Mouse (Mus musculus): ENCODE data around the gene Rxra. TPM values are rescaled to one million over a fixed set of nuclear protein-coding genes. Genes with fewer than 3 reads are reported as not detected.

Gene Rxra
- total RNA-seq, 2 experiments from 2014 or later, result 18.7 to 21.2 TPM

DNA sequence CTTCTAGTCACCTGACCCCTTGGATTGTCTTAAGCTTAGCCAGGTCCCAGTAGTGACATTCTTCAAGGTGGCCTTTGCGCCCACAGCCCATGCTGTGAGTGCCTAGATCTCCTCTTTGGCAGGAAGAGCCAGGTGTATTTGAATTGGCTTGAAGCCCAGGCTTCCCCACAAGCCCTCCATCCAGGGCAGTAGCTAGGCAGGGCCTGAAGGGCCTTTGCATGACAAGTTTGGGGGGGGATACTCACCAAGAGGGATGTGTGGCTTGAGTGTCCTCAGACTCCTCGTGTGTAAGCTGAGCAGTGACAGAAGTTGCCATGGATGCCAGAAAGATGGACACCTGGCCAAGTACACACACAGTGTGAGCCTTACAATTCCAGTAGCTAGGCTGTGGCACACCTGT is 101.5 kb downstream of the Rxra start:
- intact Hi-C loops (cut with DNase I), result no loop called here
- no peak for DNase-seq (ENCODE audit: low spot score in 2 of 2)

DNA sequence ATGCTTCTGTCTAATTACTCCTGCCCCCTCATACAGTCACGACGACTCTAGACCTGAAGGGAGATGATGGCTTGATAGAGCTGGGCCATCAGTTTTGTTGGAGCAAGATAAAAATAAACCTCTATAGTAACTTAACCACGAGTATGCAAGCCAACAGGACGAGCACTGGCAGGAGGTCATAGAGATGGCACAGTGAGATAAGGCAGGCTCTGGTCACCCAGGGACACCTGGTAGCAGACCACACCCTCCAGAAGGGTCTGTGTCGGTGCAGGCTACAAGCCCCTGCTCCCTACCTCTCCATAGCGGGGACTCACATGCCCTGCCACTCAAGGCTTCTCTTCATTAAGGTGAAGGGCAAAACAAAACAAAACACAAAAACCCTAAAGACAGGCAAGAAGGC is 102.0 kb downstream of the Rxra start:
- intact Hi-C loops (cut with DNase I), result no loop called here
- no peak for DNase-seq (ENCODE audit: low spot score in 2 of 2)

DNA sequence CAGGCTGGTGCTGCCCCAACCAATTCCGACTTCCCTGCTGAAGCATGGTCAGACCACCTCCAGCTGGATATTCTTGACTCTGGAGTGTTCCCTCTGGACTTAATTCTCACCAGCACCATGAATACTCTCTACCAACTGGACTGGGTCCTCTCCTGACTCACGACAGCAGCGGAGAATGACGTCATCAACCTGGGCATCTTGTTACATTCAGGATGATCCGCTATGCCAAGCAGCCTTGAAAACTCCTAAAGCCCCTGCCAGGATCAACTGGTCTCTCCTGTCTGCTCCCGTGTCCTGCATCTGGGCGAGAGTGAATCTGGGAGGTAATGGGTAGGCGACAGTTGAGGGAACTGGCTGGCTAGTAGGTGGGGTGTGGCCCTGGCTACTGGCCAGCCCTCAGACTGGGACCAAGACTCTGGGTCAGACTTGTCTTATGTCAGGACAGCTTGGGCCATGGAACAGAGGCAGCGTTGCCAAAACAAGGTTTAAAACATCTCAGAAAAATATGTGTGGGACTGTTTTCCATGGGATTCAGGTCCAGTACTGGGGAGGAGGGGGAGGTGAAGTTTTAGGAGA is 103.1 kb downstream of the Rxra start:
- intact Hi-C loops (cut with DNase I), result no loop called here
- no peak for DNase-seq (ENCODE audit: low spot score in 2 of 2)

DNA sequence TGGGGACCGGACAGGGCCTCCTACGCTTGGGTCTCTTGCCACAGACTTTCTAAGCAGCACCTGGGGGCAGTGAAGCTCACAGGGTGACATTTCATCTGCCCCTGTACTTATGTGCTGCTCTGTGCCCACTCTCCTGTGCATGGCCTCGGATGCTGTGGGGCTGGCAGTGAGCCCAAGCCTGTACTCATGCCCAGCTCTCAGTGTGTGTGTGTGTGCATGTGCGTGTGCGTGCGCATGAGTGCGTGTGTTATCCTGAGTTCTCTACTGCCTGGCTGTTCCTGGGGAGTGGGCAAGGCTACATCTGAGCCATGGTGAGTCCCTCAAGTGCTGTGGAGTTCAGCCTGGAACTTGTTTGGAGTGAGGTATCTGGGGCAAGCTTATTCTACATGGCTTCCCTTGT is 103.9 kb downstream of the Rxra start:
- intact Hi-C loops (cut with DNase I), result no loop called here
- DNase-seq (ENCODE audit: low spot score in 2 of 2), result no peak

DNA sequence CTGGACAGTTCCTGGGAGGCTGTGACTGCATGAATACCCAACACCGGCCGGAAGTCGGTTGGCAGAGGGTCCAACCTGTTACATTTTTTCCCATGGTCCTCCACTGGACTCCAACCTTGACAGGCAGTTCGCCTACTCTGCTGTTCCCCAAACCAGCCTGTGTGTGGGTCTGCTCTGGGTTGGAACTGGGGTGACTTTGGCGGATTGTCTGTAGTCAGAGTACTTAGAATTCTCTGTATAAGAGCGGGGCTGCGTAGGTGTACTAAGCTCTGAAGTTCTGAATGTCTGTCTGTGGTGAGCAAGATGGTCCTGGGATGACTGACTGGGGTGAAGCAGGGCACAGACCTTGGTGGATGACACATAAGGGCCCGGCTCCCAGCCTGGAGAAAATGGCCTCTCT is 109.1 kb downstream of the Rxra start:
- intact Hi-C loops (cut with DNase I), result loop anchor here (5.0 kb wide), 1 partner anchor 282 kb away; no protein-coding TSS in a partner anchor
- peak in 1 of 2 experiments; percentile 72 for DNase-seq (ENCODE audit: low spot score in 2 of 2)

DNA sequence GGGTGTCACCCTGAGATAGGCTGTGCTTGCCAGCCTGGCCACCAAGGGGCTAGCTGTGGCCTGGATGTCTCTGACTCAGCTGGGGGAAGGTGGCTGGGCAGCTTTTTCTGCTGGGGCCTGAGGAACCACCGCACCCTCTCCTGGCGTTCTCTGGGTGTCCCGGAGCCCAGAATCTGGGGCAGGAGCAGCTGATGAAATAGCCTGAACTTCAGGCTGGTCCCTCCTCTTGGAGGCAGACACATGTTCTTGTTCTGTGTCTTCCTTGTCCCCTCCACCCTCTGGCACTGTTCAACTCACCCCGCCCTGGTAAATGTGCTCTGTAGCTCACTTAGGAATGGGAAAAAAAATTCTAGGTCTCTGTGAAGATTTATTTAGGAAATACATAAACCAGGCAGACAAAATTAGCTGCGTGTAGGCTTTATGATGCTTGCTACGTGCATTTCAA is 109.8 kb downstream of the Rxra start:
- DNase-seq (ENCODE audit: low spot score in 2 of 2), result peak in 1 of 2 experiments; percentile 86
- intact Hi-C loops (cut with DNase I), result loop anchor here (5.0 kb wide), 1 partner anchor 281 kb away; no protein-coding TSS in a partner anchor

DNA sequence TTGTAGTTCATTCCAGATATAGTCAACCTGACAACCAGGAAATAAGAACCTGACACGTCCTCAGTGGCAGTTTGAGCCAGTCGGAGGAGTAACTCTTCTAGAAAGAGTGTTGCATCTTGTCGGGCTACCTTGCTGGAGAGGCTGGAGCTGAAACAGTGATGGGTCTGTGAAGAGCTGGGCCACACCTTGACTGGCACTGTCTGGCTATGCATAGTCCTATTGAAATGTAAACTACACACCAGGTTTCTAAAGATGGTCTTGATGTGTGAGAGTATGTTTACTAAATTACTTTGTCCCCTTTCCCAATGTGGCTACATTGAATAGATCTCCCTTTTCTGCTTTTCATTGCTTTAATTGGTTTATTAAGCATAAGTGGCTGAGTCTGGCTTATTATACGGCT is 115.3 kb downstream of the Rxra start:
- DNase-seq (ENCODE audit: low spot score in 2 of 2), result no peak
- intact Hi-C loops (cut with DNase I), result no loop called here

DNA sequence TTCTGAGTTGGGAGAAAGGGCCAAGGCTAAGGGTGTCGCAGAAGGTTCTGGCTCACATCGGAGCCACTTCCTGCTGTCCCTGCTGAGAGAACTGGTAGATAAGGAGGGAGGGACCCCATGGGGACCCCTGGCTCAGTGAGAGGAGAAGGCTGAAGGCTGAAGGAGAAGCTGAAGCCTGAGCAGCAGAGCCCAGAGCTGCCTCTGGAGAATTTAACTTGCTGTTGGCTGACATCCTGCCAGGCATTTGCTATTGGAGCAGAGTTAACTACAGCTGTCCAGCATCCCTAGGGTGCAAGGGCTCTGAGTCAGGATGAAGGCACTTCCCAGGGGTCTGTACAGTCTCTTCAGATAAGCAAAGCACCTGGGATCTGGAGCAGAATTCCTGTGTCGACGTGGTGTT is 122.8 kb downstream of the Rxra start:
- no peak for DNase-seq (ENCODE audit: low spot score in 2 of 2)
- intact Hi-C loops (cut with DNase I), result no loop called here

DNA sequence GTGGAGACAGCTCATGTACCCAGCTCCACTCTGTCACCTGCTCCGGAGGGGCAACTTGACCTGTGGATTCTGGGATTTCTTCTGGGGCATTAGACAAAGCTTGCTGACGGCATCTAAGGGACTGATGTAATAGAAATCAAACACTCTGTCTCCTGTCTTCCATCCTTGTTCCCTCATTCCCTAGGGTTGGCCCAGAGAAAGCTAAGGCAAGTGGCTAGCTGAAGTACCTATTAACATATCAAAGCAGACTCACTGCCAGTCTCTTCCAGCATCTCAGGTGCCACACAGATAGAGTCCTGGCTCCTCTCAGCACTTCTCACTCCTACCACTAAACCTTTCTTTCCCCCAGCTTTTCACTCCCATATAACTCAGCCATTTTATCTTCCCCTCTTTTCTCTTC is 124.8 kb downstream of the Rxra start:
- intact Hi-C loops (cut with DNase I), result no loop called here
- no peak for DNase-seq (ENCODE audit: low spot score in 2 of 2)

DNA sequence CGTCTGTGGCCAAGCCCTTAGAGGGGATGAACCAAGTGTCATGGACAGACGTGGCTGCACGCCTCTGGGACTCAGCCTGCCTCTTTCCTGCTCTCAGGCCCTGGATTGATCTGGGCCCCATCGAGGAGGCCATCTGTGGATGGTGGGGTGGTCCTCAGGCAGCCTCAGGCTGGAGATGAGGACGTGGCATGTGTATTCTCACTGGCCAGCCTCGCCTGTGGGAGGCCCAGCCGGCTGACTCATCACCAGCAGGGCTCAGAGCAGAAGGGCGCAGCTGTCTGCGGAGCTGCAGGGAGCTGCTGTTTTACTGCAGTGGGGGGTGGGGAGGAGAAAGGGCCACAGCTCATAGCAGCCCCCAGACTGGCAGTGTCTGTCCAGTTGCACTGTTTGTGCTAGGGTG is 126.3 kb downstream of the Rxra start:
- peak; percentile 37 to 73 for DNase-seq (ENCODE audit: low spot score in 2 of 2)

DNA sequence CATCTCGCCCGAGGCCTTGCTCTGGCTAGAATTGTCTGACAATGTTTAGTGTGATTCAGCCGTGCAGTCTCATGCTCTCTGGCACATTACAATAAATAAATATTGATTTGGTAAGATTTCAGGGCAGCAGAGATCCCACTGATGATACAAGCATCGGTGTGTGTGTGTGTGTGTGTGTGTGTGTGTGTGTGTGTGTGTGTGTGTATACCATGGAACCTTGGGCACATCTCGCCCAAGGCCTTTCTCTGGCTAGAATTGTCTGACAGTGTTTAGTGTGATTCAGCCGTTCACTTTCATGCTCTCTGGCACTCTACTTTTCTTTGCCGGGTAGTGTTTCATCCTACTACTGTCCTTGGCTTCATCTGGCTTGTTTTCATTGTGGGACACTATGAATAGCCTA is 130.5 kb downstream of the Rxra start:
- no peak for DNase-seq (ENCODE audit: low spot score in 2 of 2)
- intact Hi-C loops (cut with DNase I), result no loop called here

More for the DNA sequence above, 126.3 kb downstream of the Rxra start:
- intact Hi-C loops (cut with DNase I), result no loop called here

DNA sequence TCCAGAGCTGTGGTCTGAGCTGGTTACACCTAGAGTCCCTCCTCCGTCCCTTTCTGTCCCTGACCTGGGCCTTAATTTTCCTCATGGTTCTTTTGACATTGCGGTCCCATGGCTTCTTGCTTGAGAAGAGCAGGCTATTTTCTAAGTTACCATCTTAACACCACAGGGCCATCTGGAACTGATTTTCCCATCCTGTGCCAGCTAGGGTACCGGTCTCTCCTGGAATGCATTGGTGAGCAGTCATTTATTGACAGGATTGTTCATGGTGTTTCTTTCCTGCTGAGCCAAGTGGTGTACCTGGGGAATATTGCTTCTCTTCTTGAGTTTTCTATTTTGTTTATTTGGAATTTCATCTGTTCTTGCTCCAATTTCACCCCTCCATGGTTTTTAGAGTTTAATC is 131.4 kb downstream of the Rxra start:
- intact Hi-C loops (cut with DNase I), result no loop called here
- DNase-seq (ENCODE audit: low spot score in 2 of 2), result no peak

DNA sequence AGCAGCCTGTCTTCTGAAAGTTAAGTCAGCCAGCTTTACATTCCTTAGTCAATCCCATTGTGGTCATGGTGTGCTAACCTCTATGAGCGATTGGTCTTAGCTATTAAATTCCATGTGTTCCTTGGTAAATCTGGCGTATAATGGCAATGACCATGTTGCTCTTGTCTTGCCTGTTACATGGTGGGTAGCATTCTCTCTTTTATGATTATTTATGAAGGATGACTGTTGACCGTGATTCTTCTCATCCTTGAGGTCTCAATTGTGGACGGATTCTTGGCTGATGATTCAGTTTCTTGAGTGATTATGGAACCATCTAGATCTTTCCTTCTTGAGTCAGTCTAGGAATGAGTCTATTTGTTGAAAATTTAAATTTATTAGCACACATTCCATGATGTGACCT is 133.7 kb downstream of the Rxra start:
- intact Hi-C loops (cut with DNase I), result no loop called here
- DNase-seq (ENCODE audit: low spot score in 2 of 2), result no peak

Other genes starting within 250 kb of the Rxra start
- gene Vav2, start 249.4 kb upstream of the Rxra start, total RNA-seq (2021), result 10 to 100 TPM; 11.0 to 11.8 TPM
- 10 to 100 TPM; 29.6 to 33.2 TPM for gene Brd3os, start 234.1 kb upstream of the Rxra start, total RNA-seq (2021)
- 10 to 100 TPM; 47.3 to 52.9 TPM for gene Brd3, start 168.8 kb upstream of the Rxra start, total RNA-seq (2021)
- gene Wdr5, start 161.3 kb upstream of the Rxra start, total RNA-seq (2021), result 10 to 100 TPM; 25.8 to 28.4 TPM
- gene Col5a1, start 210.0 kb downstream of the Rxra start, total RNA-seq (2021), result 1 to 10 TPM; 6.9 to 7.0 TPM

Data from left cerebral cortex, postnatal 25 days (tissue).